Mouse (Mus musculus): ENCODE data around the gene Cfap45. TPM values are rescaled to one million over a fixed set of nuclear protein-coding genes. Genes with fewer than 3 reads are reported as not detected.

The Cfap45 gene
- polyA plus RNA-seq, 1 experiment from 2014 or later: 3.0 TPM

DNA sequence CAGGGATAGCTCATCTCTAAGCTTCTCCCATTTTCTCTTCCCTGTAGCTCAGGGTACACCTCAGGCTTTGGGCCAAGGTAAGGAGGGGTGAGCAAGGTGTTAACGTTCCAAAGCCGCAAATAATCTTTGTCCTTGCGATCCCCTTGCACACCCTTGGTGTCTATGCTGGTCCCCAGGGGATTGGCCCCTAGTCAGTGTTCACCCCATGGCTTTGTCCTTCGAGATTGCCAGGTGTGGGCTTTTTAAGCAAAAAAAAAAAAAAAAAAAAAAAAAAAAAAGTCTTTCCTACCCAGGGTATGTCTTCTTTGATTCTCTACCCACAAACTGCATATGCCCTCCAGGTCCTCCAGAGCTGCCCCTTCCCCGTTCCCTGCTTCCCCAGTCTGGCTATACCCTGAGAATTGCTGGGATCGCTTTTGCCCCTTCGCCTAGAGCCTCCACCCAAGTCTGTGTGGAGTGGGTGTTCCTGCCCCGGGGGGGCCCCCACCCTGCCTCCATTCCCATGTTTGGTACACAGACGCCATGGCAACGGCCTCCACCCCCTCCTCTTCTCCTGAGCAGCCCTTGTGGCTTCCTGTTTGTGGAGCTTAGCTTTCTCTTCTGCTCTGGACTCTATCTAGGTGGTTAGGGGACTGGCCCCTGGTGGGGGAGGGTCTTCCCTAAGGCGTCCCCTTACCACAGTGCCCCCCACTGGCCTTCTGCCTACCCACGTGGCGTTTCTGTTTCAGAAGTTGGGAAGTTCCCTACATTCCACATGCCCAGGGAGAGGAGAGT is 19.0 kb upstream of the Cfap45 start:
- WGBS: 38% methylated on average over 12 of the region's 13 CpGs
- Histone ChIP-seq H3K9ac (replicated peaks; ENCODE audit: low read depth, low read length) (peak overlapping the region; percentile 30; the same call in 1 of the 2 replicates), H3K27ac (ENCODE audit: low read length) (no peak overlapping the region), H3K4me1 (replicated peaks; ENCODE audit: control insufficient read depth, insufficient read depth, low read length) (peaks cover 26% of the 10 kb centered on the region), H3K4me2 (ENCODE audit: low read length) (peak overlapping the region; percentile 48), H3K27me3 (replicated peaks; ENCODE audit: control insufficient read depth, insufficient read depth, low read length) (peaks cover 15% of the 10 kb centered on the region), H3K4me3 (replicated peaks; ENCODE audit: low read length) (peak overlapping the region; percentile 36), H3K9me3 (ENCODE audit: control insufficient read depth, low read length) (no peaks in the 10 kb centered on the region), H3K36me3 (ENCODE audit: control insufficient read depth, insufficient read depth) (peaks cover 12% of the 10 kb centered on the region)
- ATAC-seq: no peak

GRCm38 (mm10) chr1:172502145-172503110 is 18.2 kb upstream of the Cfap45 start:
- H3K4me1 ChIP-seq (replicated peaks; ENCODE audit: control insufficient read depth, insufficient read depth, low read length): peaks cover 26% of the 10 kb centered on the region
- H3K27ac ChIP-seq (ENCODE audit: low read length): no peak overlapping the region
- peaks cover 15% of the 10 kb centered on the region for H3K27me3 ChIP-seq (replicated peaks; ENCODE audit: control insufficient read depth, insufficient read depth, low read length)
- H3K9me3 ChIP-seq (ENCODE audit: control insufficient read depth, low read length): no peaks in the 10 kb centered on the region
- 47% methylated on average over 12 of the region's 13 CpGs for WGBS
- peaks cover 4% of the 10 kb centered on the region; the same call in 1 of the 2 replicates for H3K36me3 ChIP-seq (ENCODE audit: control insufficient read depth, insufficient read depth)
- no peak overlapping the region for H3K4me3 ChIP-seq (replicated peaks; ENCODE audit: low read length)
- H3K4me2 ChIP-seq (ENCODE audit: low read length): peak overlapping the region; percentile 48
- no peak for ATAC-seq
- H3K9ac ChIP-seq (replicated peaks; ENCODE audit: low read depth, low read length): no peak overlapping the region

- Histone ChIP-seq H3K4me3 (replicated peaks; ENCODE audit: low read length) (no peak overlapping the region), H3K4me1 (replicated peaks; ENCODE audit: control insufficient read depth, insufficient read depth, low read length) (peaks cover 26% of the 10 kb centered on the region), H3K9ac (replicated peaks; ENCODE audit: low read depth, low read length) (0 out of 2 replicates have a peak overlapping the region, but pooled peaks have one; percentile 20), H3K27ac (ENCODE audit: low read length) (no peak overlapping the region), H3K27me3 (replicated peaks; ENCODE audit: control insufficient read depth, insufficient read depth, low read length) (peaks cover 15% of the 10 kb centered on the region), H3K9me3 (ENCODE audit: control insufficient read depth, low read length) (no peaks in the 10 kb centered on the region), H3K36me3 (ENCODE audit: control insufficient read depth, insufficient read depth) (no peaks in the 10 kb centered on the region), H3K4me2 (ENCODE audit: low read length) (0 out of 2 replicates have a peak overlapping the region, but pooled peaks have one; percentile 22)
- ATAC-seq: no peak
- 24% methylated on average over 14 of the region's 14 CpGs for WGBS
Measured at GRCm38 (mm10) chr1:172503111-172503997, 17.2 kb upstream of the Cfap45 start.

- Histone ChIP-seq H3K4me1 (replicated peaks; ENCODE audit: control insufficient read depth, insufficient read depth, low read length) (peaks cover 26% of the 10 kb centered on the region), H3K27me3 (replicated peaks; ENCODE audit: control insufficient read depth, insufficient read depth, low read length) (peaks cover 8% of the 10 kb centered on the region), H3K36me3 (ENCODE audit: control insufficient read depth, insufficient read depth) (no peaks in the 10 kb centered on the region), H3K27ac (ENCODE audit: low read length) (no peak overlapping the region), H3K4me3 (replicated peaks; ENCODE audit: low read length) (no peak overlapping the region), H3K9ac (replicated peaks; ENCODE audit: low read depth, low read length) (no peak overlapping the region), H3K4me2 (ENCODE audit: low read length) (no peak overlapping the region), H3K9me3 (ENCODE audit: control insufficient read depth, low read length) (no peaks in the 10 kb centered on the region)
- ATAC-seq: no peak
- 57% methylated on average over 8 of the region's 8 CpGs for WGBS
Measured at GRCm38 (mm10) chr1:172504756-172505155, 15.8 kb upstream of the Cfap45 start.

DNA sequence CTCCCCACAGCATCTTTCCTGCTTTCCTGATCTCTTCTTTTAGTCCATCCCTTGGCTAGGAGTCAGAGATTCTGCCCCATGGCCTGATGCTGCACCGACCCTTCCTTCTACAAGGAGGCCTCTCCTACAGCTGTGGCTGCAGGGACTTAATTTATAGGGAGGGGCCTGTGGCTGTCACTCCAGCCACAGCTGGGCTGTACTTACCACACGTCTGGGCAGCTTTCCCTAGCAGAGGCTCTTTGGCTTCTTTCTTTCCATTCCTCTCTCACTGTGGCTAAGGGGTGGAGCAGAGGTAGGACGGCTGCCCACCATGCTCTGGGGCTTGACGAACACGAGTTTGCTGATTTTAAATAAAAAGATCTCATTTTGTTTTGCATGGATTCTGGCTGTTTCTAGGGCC is 13.6 kb upstream of the Cfap45 start:
- H3K36me3 ChIP-seq (ENCODE audit: control insufficient read depth, insufficient read depth): no peaks in the 10 kb centered on the region
- no peak overlapping the region for H3K4me2 ChIP-seq (ENCODE audit: low read length)
- H3K9ac ChIP-seq (replicated peaks; ENCODE audit: low read depth, low read length): no peak overlapping the region
- no peak for ATAC-seq
- WGBS: 61% methylated on average over 5 of the region's 5 CpGs
- H3K4me3 ChIP-seq (replicated peaks; ENCODE audit: low read length): no peak overlapping the region
- H3K27ac ChIP-seq (ENCODE audit: low read length): no peak overlapping the region
- H3K9me3 ChIP-seq (ENCODE audit: control insufficient read depth, low read length): no peaks in the 10 kb centered on the region
- H3K4me1 ChIP-seq (replicated peaks; ENCODE audit: control insufficient read depth, insufficient read depth, low read length): peaks cover 11% of the 10 kb centered on the region
- no peaks in the 10 kb centered on the region; the same call in 1 of the 2 replicates for H3K27me3 ChIP-seq (replicated peaks; ENCODE audit: control insufficient read depth, insufficient read depth, low read length)

GRCm38 (mm10) chr1:172507701-172508100 is 12.9 kb upstream of the Cfap45 start:
- 87% methylated on average over 3 of the region's 3 CpGs for WGBS
- Histone ChIP-seq H3K4me3 (replicated peaks; ENCODE audit: low read length) (no peak overlapping the region), H3K9me3 (ENCODE audit: control insufficient read depth, low read length) (no peaks in the 10 kb centered on the region), H3K36me3 (ENCODE audit: control insufficient read depth, insufficient read depth) (no peaks in the 10 kb centered on the region), H3K27me3 (replicated peaks; ENCODE audit: control insufficient read depth, insufficient read depth, low read length) (no peaks in the 10 kb centered on the region), H3K27ac (ENCODE audit: low read length) (no peak overlapping the region), H3K4me1 (replicated peaks; ENCODE audit: control insufficient read depth, insufficient read depth, low read length) (peaks cover 10% of the 10 kb centered on the region), H3K9ac (replicated peaks; ENCODE audit: low read depth, low read length) (no peak overlapping the region), H3K4me2 (ENCODE audit: low read length) (no peak overlapping the region)
- no peak for ATAC-seq

DNA sequence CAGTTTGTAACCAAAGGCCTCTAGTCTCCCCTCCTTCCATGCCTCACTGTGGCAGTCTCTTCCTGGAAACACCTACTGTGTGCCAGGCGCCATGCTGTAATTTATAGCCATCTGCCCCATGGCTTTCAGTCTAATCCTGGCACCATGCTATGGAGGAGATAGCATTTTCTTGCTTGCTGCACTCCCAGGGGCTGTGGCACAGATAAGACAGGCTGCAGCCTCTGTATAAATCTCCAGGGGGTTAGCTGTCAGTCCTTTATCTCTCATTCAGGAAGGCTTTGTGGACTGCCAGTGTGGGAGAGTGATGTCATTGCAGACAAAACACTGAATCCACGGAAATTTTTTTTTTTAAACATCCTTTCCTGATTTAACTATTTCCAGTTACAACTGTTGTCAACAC is 12.4 kb upstream of the Cfap45 start:
- peaks cover 6% of the 10 kb centered on the region for H3K4me1 ChIP-seq (replicated peaks; ENCODE audit: control insufficient read depth, insufficient read depth, low read length)
- no peak for ATAC-seq
- no peaks in the 10 kb centered on the region for H3K27me3 ChIP-seq (replicated peaks; ENCODE audit: control insufficient read depth, insufficient read depth, low read length)
- WGBS: 52% methylated on average over 2 of the region's 2 CpGs
- no peak overlapping the region for H3K4me3 ChIP-seq (replicated peaks; ENCODE audit: low read length)
- no peak overlapping the region for H3K9ac ChIP-seq (replicated peaks; ENCODE audit: low read depth, low read length)
- no peak overlapping the region for H3K4me2 ChIP-seq (ENCODE audit: low read length)
- no peaks in the 10 kb centered on the region for H3K36me3 ChIP-seq (ENCODE audit: control insufficient read depth, insufficient read depth)
- no peaks in the 10 kb centered on the region for H3K9me3 ChIP-seq (ENCODE audit: control insufficient read depth, low read length)
- no peak overlapping the region for H3K27ac ChIP-seq (ENCODE audit: low read length)

DNA sequence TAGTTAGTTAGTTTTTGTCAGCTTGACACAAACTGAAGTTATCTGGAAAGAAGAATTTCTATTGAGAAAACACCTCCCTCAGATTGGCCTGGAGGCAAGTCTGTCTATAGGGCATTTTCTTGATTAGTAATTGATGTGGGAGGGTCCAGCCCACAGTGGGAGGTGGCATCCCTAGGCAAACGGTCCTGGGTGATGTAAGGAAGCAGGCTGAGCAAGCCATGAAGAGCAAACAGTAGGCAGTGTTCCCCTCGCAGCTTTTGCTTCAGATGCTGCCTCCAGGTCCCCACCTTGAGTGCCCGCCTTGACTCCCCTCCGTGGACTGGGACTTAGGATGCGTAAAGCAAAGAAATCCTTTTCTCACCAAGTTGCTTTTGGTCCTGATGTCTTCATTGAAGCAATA is 11.4 kb upstream of the Cfap45 start:
- H3K36me3 ChIP-seq (ENCODE audit: control insufficient read depth, insufficient read depth): no peaks in the 10 kb centered on the region
- H3K4me2 ChIP-seq (ENCODE audit: low read length): no peak overlapping the region
- H3K9me3 ChIP-seq (ENCODE audit: control insufficient read depth, low read length): no peaks in the 10 kb centered on the region
- no peak overlapping the region for H3K4me3 ChIP-seq (replicated peaks; ENCODE audit: low read length)
- no peak overlapping the region for H3K9ac ChIP-seq (replicated peaks; ENCODE audit: low read depth, low read length)
- WGBS: 79% methylated on average over 5 of the region's 5 CpGs
- ATAC-seq: no peak
- H3K4me1 ChIP-seq (replicated peaks; ENCODE audit: control insufficient read depth, insufficient read depth, low read length): no peaks in the 10 kb centered on the region
- H3K27me3 ChIP-seq (replicated peaks; ENCODE audit: control insufficient read depth, insufficient read depth, low read length): no peaks in the 10 kb centered on the region
- no peak overlapping the region for H3K27ac ChIP-seq (ENCODE audit: low read length)

Data from forebrain, embryonic 16.5 days (tissue).